In the genomic region with DNA sequence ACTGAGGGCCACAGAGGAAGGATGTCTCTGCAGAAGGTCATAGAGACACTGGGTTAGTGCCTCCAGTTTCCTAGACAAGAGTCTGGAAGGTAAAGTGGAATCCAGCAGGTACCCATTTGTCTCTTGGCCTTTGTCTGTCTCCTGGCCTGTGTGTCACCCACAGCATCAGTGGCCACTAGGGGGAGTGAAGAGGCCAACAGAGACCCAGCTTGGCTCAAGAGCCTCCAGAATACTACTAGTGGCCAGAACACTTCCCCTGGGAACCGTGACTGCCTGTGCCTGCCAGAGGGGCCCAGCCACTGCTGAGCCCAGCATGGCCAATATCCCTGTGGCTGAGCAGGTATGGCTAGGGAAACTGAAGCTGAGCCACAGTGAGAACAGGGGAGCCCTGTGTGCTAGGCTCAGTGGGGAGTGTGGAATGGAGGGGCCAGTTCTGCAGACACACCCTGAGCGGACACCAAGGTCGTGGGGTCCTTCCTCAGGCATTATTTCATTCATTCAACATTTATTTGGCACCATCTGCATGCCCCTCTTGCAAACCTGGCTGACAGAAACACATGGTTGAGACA, we compare ENCODE assay signal across 8 mouse cellular contexts. TPM values are rescaled to one million over a fixed set of nuclear protein-coding genes. Genes with fewer than 3 reads are reported as not detected.
DNase-seq lines count a peak whose midpoint lies in the region; ATAC-seq and TF ChIP-seq lines count a peak whose summit lies in the region.

No protein-coding gene starts in this region.

- peaks cover 2% of the 10 kb centered on the region for H3K4me1 ChIP-seq in heart, adult 2 months (ENCODE audit: control insufficient read depth, insufficient read depth, low read length)
- H3K4me1 ChIP-seq in limb, embryonic 12.5 days (replicated peaks) = 0 out of 2 replicates have a peak, but pooled peaks cover 7% of the 10 kb centered on the region
- H3K4me1 ChIP-seq in midbrain, embryonic 16.5 days (ENCODE audit: control insufficient read depth, insufficient read depth, low read length) = peaks cover 5% of the 10 kb centered on the region
- no peaks in the 10 kb centered on the region for H3K4me1 ChIP-seq in spleen, adult 2 months (ENCODE audit: control insufficient read depth, insufficient read depth, insufficient read length)

- TF ChIP-seq POLR2A in heart, adult 2 months (IDR thresholded peaks at IDR 0.05; ENCODE audit: insufficient read depth, low read depth, low read length) = no peak
- no peak for TF ChIP-seq POLR2A in spleen, adult 2 months (IDR thresholded peaks at IDR 0.05; ENCODE audit: low read depth, low read length)

- H3K36me3 ChIP-seq in heart, adult 2 months (ENCODE audit: control insufficient read depth, insufficient read depth, low read length) = no peaks in the 10 kb centered on the region
- H3K36me3 ChIP-seq in limb, embryonic 12.5 days = no peaks in the 10 kb centered on the region
- no peaks in the 10 kb centered on the region for H3K36me3 ChIP-seq in midbrain, embryonic 16.5 days (ENCODE audit: control insufficient read depth, insufficient read depth, low read length)
- no peaks in the 10 kb centered on the region for H3K36me3 ChIP-seq in spleen, adult 2 months (ENCODE audit: control insufficient read depth, insufficient read depth, low read length)

- peak; percentile 84 for ATAC-seq in limb, embryonic 12.5 days (ENCODE audit: insufficient number of reproducible peaks, insufficient read depth, low FRiP score, low TSS enrichment, low read depth)
- ATAC-seq in midbrain, embryonic 16.5 days = peak; percentile 77

- 57% methylated on average over 3 of the region's 3 CpGs for WGBS in heart, adult 2 months
- 55% methylated on average over 3 of the region's 3 CpGs for WGBS in limb, embryonic 12.5 days
- 26% methylated on average over 3 of the region's 3 CpGs for WGBS in midbrain, embryonic 16.5 days
- WGBS in spleen, adult 2 months = 53% methylated on average over 3 of the region's 3 CpGs

- H3K9ac ChIP-seq in heart, adult 2 months (ENCODE audit: low read depth, low read length) = no peak overlapping the region
- no peak overlapping the region for H3K9ac ChIP-seq in limb, embryonic 12.5 days (replicated peaks)
- 0 out of 2 replicates have a peak overlapping the region, but pooled peaks have one; percentile 20 for H3K9ac ChIP-seq in midbrain, embryonic 16.5 days (ENCODE audit: low read depth, low read length)

- no peak overlapping the region for H3K27ac ChIP-seq in heart, adult 2 months
- H3K27ac ChIP-seq in limb, embryonic 12.5 days = no peak overlapping the region
- no peak overlapping the region for H3K27ac ChIP-seq in midbrain, embryonic 16.5 days (ENCODE audit: low read length)
- H3K27ac ChIP-seq in spleen, adult 2 months (ENCODE audit: insufficient read depth, low read length) = no peak overlapping the region

- H3K27me3 ChIP-seq in heart, adult 2 months (ENCODE audit: control insufficient read depth, insufficient read depth, low read length) = no peaks in the 10 kb centered on the region; the same call in 1 of the 2 replicates
- H3K27me3 ChIP-seq in limb, embryonic 12.5 days = 0 out of 2 replicates have a peak, but pooled peaks cover 4% of the 10 kb centered on the region
- no peaks in the 10 kb centered on the region for H3K27me3 ChIP-seq in midbrain, embryonic 16.5 days (ENCODE audit: control insufficient read depth, insufficient read depth, low read depth, low read length)
- H3K27me3 ChIP-seq in spleen, adult 2 months (ENCODE audit: control insufficient read depth, insufficient read depth, low read length) = no peaks in the 10 kb centered on the region

- no peak overlapping the region for H3K4me2 ChIP-seq in limb, embryonic 12.5 days
- H3K4me2 ChIP-seq in midbrain, embryonic 16.5 days (ENCODE audit: low read length) = no peak overlapping the region

- intact Hi-C loops in heart, adult 2 months (cut with DNase I) = loop anchor here (1.0 to 2.0 kb wide), 2 partner anchors 27 to 46 kb away; partner anchors contain the start of gene Mum1

- peak; percentile 55 for DNase-seq in 3134 (ENCODE audit: extremely low read depth, insufficient read length, low spot score)
- DNase-seq in adrenal gland, adult 2 months = peak; percentile 85
- DNase-seq in embryo, embryonic 9.5 days (ENCODE audit: extremely low spot score) = peak; percentile 86
- peak; percentile 73 to 82 for DNase-seq in heart, adult 2 months
- peak; percentile 82 for DNase-seq in kidney, adult 18-20 months
- DNase-seq in spleen, adult 2 months (ENCODE audit: low read depth in 1 of 2, low spot score in 2 of 2) = peak; percentile 65 to 80

- no peaks in the 10 kb centered on the region for H3K9me3 ChIP-seq in limb, embryonic 12.5 days
- H3K9me3 ChIP-seq in midbrain, embryonic 16.5 days (replicated peaks; ENCODE audit: control insufficient read depth, low read length, poor library complexity, severe bottlenecking) = no peaks in the 10 kb centered on the region

- TF ChIP-seq CTCF in heart, adult 2 months (IDR thresholded peaks at IDR 0.05) = no peak; the same call in 1 of the 2 replicates
- peak; percentile 88; the same call in 1 of the 2 replicates for TF ChIP-seq CTCF in spleen, adult 2 months (IDR thresholded peaks at IDR 0.05; ENCODE audit: extremely low read depth, insufficient read depth, insufficient read length, insufficient replicate concordance)

- H3K79me2 ChIP-seq in heart, adult 2 months (replicated peaks; ENCODE audit: control insufficient read depth, insufficient read depth, low read length) = no peaks in the 10 kb centered on the region

- no peak overlapping the region for H3K4me3 ChIP-seq in heart, adult 2 months
- H3K4me3 ChIP-seq in limb, embryonic 12.5 days (replicated peaks) = no peak overlapping the region
- no peak overlapping the region for H3K4me3 ChIP-seq in midbrain, embryonic 16.5 days (ENCODE audit: low read depth, low read length)
- no peak overlapping the region for H3K4me3 ChIP-seq in spleen, adult 2 months (ENCODE audit: extremely low read depth, insufficient read depth, insufficient read length)

- TF ChIP-seq EP300 in heart, adult 2 months (IDR thresholded peaks at IDR 0.05; ENCODE audit: insufficient read depth, low read depth, low read length) = peak; percentile 81

RNA-seq across cellular contexts. Expression of gene Efna2, which starts 20.2 kb away (rescaled TPM):
- total RNA-seq in adrenal gland, adult 2 months (2021) = 1 to 10 TPM; 1.8 to 5.2 TPM
- 10.2 and 15.6 TPM in 2 replicates for polyA plus RNA-seq in adrenal gland, adult 2 months (2012; rRNA removed)
- total RNA-seq in heart, adult 2 months (2021) = 1 to 10 TPM in 1 of 2 experiments, under 1 TPM in 1; 0.86 to 1.1 TPM
- 1.2 and 1.7 TPM in 2 replicates for polyA plus RNA-seq in heart, adult 2 months (2012; rRNA removed)
- 60.3 and 62.2 TPM in 2 replicates for polyA plus RNA-seq in limb, embryonic 12.5 days (2016; fragmentation: Nextera tagmentation; extraction: Ambion mirVana)
- 37.3 and 43.3 TPM in 2 replicates for polyA plus RNA-seq in midbrain, embryonic 16.5 days (2015; fragmentation: Nextera tagmentation; extraction: Ambion mirVana)
- 1.3 and 1.8 TPM in 2 replicates for polyA plus RNA-seq in spleen, adult 2 months (2012; rRNA removed)

RNA-seq across cellular contexts. Expression of gene Mum1, which starts 26.7 kb away (rescaled TPM):
- 10 to 100 TPM; 13.5 to 24.4 TPM for total RNA-seq in adrenal gland, adult 2 months (2021)
- 23.0 and 24.6 TPM in 2 replicates for polyA plus RNA-seq in adrenal gland, adult 2 months (2012; rRNA removed)
- 10 to 100 TPM; 11.1 to 11.8 TPM for total RNA-seq in heart, adult 2 months (2021)
- 18.0 and 19.4 TPM in 2 replicates for polyA plus RNA-seq in heart, adult 2 months (2012; rRNA removed)
- polyA plus RNA-seq in limb, embryonic 12.5 days (2016; fragmentation: Nextera tagmentation; extraction: Ambion mirVana) = 103 and 112 TPM in 2 replicates
- polyA plus RNA-seq in midbrain, embryonic 16.5 days (2015; fragmentation: Nextera tagmentation; extraction: Ambion mirVana) = 47.8 and 51.1 TPM in 2 replicates
- 35.1 and 42.8 TPM in 2 replicates for polyA plus RNA-seq in spleen, adult 2 months (2012; rRNA removed)

RNA-seq across cellular contexts. Expression of gene 1600002K03Rik, which starts 26.8 kb away (rescaled TPM):
- total RNA-seq in adrenal gland, adult 2 months (2021) = 10 to 100 TPM; 14.0 to 21.7 TPM
- polyA plus RNA-seq in adrenal gland, adult 2 months (2012; rRNA removed) = 25.9 and 34.5 TPM in 2 replicates
- 1 to 10 TPM; 5.9 to 6.0 TPM for total RNA-seq in heart, adult 2 months (2021)
- polyA plus RNA-seq in heart, adult 2 months (2012; rRNA removed) = 5.6 and 6.3 TPM in 2 replicates
- polyA plus RNA-seq in limb, embryonic 12.5 days (2016; fragmentation: Nextera tagmentation; extraction: Ambion mirVana) = 9.1 and 9.5 TPM in 2 replicates
- polyA plus RNA-seq in midbrain, embryonic 16.5 days (2015; fragmentation: Nextera tagmentation; extraction: Ambion mirVana) = 11.0 and 11.4 TPM in 2 replicates
- polyA plus RNA-seq in spleen, adult 2 months (2012; rRNA removed) = 10.8 TPM in 2 replicates

RNA-seq across cellular contexts. Expression of gene Cirbp, which starts 33.7 kb away (rescaled TPM):
- 10 to 100 TPM; 30.6 to 77.0 TPM for total RNA-seq in adrenal gland, adult 2 months (2021)
- 108 and 152 TPM in 2 replicates for polyA plus RNA-seq in adrenal gland, adult 2 months (2012; rRNA removed)
- 10 to 100 TPM; 34.2 to 43.2 TPM for total RNA-seq in heart, adult 2 months (2021)
- 62.5 and 85.8 TPM in 2 replicates for polyA plus RNA-seq in heart, adult 2 months (2012; rRNA removed)
- 166 and 175 TPM in 2 replicates for polyA plus RNA-seq in limb, embryonic 12.5 days (2016; fragmentation: Nextera tagmentation; extraction: Ambion mirVana)
- polyA plus RNA-seq in midbrain, embryonic 16.5 days (2015; fragmentation: Nextera tagmentation; extraction: Ambion mirVana) = 380 and 398 TPM in 2 replicates
- polyA plus RNA-seq in spleen, adult 2 months (2012; rRNA removed) = 144 and 151 TPM in 2 replicates

RNA-seq across cellular contexts. Expression of gene Ndufs7, which starts 49.4 kb away (rescaled TPM):
- 100 to 1,000 TPM; 295 to 337 TPM for total RNA-seq in adrenal gland, adult 2 months (2021)
- polyA plus RNA-seq in adrenal gland, adult 2 months (2012; rRNA removed) = 1,122 and 1,204 TPM in 2 replicates
- 1,000 to 10,000 TPM in 1 of 2 experiments, 100 to 1,000 TPM in 1; 943 to 1,108 TPM for total RNA-seq in heart, adult 2 months (2021)
- 1,263 and 1,990 TPM in 2 replicates for polyA plus RNA-seq in heart, adult 2 months (2012; rRNA removed)
- polyA plus RNA-seq in limb, embryonic 12.5 days (2016; fragmentation: Nextera tagmentation; extraction: Ambion mirVana) = 258 and 278 TPM in 2 replicates
- 263 and 302 TPM in 2 replicates for polyA plus RNA-seq in midbrain, embryonic 16.5 days (2015; fragmentation: Nextera tagmentation; extraction: Ambion mirVana)
- polyA plus RNA-seq in spleen, adult 2 months (2012; rRNA removed) = 314 and 402 TPM in 2 replicates
